Mouse (Mus musculus) lung, postnatal 0 days (tissue): ENCODE measurements around the gene Tmem159.

Source experiments
- CTCF ChIP-seq: IDR thresholded peaks from 2 replicates; pipeline ENCODE4 v1.5.1; 2016; ENCODE audit warnings: antibody characterized with exemption, mild to moderate bottlenecking
- EP300 ChIP-seq: IDR thresholded peaks from 2 replicates; pipeline ENCODE4 v1.6.1; 2016; ENCODE audit warnings: antibody characterized with exemption, mild to moderate bottlenecking, control low read depth

GRCm38 (mm10) chr7:120103019-120103567 lies 940 bp downstream of the Tmem159 start:
- TF ChIP-seq CTCF, result peak; percentile 11; the same call in 1 of the 2 replicates
- TF ChIP-seq EP300, result no peak
